Mouse (Mus musculus): ENCODE measurements around the gene Ctnnbip1. TPM values are rescaled to one million over a fixed set of nuclear protein-coding genes. Genes with fewer than 3 reads are reported as not detected.

Gene Ctnnbip1
- polyA plus RNA-seq, 1 experiment from 2014 or later, result 83.3 TPM

DNA sequence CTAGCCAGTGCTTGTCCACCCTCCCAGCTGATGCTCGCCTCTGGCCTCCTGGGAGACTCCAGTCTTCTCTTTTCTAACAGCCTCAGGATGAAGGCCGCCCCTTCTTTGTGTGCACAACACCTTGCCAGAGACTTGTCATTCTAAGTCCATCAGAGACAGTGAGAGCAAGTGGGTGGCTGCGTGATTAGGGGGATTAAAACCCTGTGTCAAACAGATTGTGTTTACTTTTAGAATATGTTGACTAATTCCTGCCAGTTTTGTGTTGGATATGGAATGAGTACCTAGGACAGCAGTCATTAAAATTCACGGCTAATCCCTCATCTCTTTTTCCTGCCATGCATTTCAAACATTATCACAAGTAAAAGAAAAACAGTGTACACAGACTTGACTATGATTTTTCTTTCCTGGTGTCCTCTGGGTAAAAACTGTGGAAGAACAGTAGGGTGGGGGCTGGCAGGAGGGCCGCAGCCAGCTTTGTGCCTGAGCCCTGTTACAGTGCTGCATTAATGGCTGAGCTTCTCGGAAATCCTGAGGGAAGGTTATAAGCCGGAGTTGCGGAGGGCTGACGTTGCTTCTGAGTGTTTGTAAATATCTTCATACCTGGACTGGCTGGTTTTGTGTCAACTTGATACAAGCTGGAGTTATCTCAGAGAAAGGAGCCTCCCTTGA, 77.0 kb downstream of the Ctnnbip1 start:
- WGBS, result 77% methylated on average over 9 of the region's 9 CpGs
- no peak for ATAC-seq (ENCODE audit: insufficient number of reproducible peaks, insufficient read depth, low FRiP score, low TSS enrichment)
- H3K27me3 ChIP-seq, result no peaks in the 10 kb centered on the region

DNA sequence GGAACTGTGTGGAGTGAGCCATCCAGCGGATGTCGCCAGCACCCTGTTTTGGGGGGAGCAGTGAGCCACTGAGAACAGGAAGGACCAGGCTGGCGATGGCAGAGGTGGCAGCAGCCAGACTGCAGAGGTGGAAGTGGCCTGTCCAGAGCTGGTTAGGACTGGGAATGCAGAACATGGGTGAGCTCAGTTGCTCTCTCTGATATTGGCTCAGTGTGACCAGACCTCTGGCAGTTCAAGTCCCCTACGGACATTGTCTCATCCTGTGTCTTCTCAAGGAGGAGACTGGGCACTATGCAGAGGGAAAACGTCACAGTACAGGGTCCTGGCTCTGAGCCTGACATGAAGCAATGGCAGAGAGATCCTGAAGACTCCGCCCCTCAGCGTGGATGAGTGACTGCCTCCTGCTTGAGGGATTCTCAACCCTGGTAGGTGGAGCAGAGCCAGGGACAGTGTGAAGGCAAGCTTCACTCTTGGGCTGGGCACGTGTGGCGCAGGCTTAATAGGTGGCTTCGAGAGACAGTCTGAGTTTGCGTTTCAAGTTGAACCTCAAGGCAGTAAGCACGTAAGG, 79.7 kb downstream of the Ctnnbip1 start:
- Histone ChIP-seq H3K4me3 (no peak overlapping the region), H3K9ac (no peak overlapping the region), H3K9me3 (no peaks in the 10 kb centered on the region), H3K27me3 (no peaks in the 10 kb centered on the region), H3K27ac (no peak overlapping the region), H3K36me3 (no peaks in the 10 kb centered on the region), H3K4me1 (peaks cover 10% of the 10 kb centered on the region; the same call in 1 of the 2 replicates), H3K4me2 (replicated peaks) (no peak overlapping the region)
- no peak for ATAC-seq (ENCODE audit: insufficient number of reproducible peaks, insufficient read depth, low FRiP score, low TSS enrichment)
- WGBS, result 76% methylated on average over 12 of the region's 12 CpGs

More for the DNA sequence above, 77.0 kb downstream of the Ctnnbip1 start:
- no peak overlapping the region for H3K4me2 ChIP-seq (replicated peaks)
- H3K9me3 ChIP-seq, result no peaks in the 10 kb centered on the region
- H3K9ac ChIP-seq, result no peak overlapping the region
- H3K36me3 ChIP-seq, result no peaks in the 10 kb centered on the region
- no peak overlapping the region for H3K4me3 ChIP-seq
- no peak overlapping the region for H3K27ac ChIP-seq
- H3K4me1 ChIP-seq, result 0 out of 2 replicates have a peak, but pooled peaks cover 4% of the 10 kb centered on the region

DNA sequence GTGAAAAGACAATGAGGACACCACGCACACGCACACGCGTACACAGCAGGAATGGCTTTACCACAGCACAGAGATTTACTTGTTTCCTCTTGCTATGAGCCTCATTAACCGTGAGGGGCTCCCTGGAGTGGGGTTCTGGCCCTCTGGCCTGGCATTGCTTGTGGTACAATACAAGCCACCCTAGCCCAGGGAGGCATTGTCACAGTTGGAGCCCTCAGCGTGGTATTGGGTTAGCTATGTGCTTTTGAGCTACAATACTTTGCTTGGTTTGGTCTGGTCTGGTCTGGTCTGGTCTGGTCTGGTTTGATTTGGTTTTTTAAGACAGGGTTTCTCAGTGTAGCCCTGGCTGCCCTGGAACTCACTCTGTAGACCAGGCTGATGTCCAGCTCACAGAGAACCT, 81.5 kb downstream of the Ctnnbip1 start:
- Histone ChIP-seq H3K27ac (no peak overlapping the region), H3K4me2 (replicated peaks) (no peak overlapping the region), H3K4me1 (peaks cover 10% of the 10 kb centered on the region; the same call in 1 of the 2 replicates), H3K9ac (no peak overlapping the region), H3K4me3 (no peak overlapping the region), H3K27me3 (no peaks in the 10 kb centered on the region), H3K36me3 (no peaks in the 10 kb centered on the region), H3K9me3 (no peaks in the 10 kb centered on the region)
- 90% methylated on average over 6 of the region's 6 CpGs for WGBS
- ATAC-seq (ENCODE audit: insufficient number of reproducible peaks, insufficient read depth, low FRiP score, low TSS enrichment), result no peak

DNA sequence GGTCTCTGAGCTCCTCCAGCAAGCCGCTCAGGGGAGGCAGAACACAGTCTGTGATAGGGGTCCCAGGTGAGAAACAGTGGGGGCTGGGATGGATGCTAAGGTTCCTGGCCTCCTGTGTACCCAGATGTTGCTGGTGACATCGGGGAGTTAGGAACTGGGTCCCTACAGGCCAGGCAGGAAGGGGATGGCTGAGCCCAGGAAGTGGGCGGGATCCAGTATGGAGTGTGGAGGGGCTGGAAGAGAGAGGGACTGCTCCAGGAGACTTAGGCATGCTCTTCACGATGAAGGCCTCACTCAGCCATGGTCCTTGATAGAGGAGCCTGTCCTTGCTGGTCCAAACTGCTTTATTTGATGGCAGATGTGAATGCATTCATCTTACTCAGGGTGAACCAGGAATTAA, 82.1 kb downstream of the Ctnnbip1 start:
- WGBS, result 89% methylated on average over 4 of the region's 4 CpGs
- Histone ChIP-seq H3K4me1 (peaks cover 10% of the 10 kb centered on the region; the same call in 1 of the 2 replicates), H3K4me3 (no peak overlapping the region), H3K27ac (no peak overlapping the region), H3K4me2 (replicated peaks) (no peak overlapping the region), H3K27me3 (no peaks in the 10 kb centered on the region), H3K9ac (no peak overlapping the region), H3K36me3 (no peaks in the 10 kb centered on the region), H3K9me3 (no peaks in the 10 kb centered on the region)
- ATAC-seq (ENCODE audit: insufficient number of reproducible peaks, insufficient read depth, low FRiP score, low TSS enrichment), result no peak

DNA sequence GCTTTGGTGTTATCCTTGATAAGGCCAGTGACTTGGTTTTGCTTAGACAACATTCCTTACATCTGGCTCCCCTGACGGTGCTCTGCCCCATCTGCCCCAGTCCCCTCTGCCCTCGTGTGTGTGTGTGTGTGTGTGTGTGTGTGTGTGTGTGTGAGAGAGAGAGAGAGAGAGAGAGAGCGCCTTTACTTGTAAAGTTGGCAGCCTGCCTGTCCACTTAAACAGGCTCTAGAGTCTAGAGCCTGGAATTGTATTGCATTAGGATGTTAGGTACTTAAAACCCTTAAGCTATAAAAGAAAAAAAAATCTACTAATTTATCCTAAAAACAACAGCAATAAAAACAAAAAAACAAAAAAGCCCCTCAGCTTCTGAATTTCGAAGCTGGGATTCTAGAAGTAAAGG, 83.4 kb downstream of the Ctnnbip1 start:
- no peak for ATAC-seq (ENCODE audit: insufficient number of reproducible peaks, insufficient read depth, low FRiP score, low TSS enrichment)
- no peak overlapping the region; the same call in 1 of the 2 replicates for H3K27ac ChIP-seq
- H3K9ac ChIP-seq, result no peak overlapping the region
- H3K4me3 ChIP-seq, result no peak overlapping the region
- H3K27me3 ChIP-seq, result no peaks in the 10 kb centered on the region
- H3K36me3 ChIP-seq, result no peaks in the 10 kb centered on the region
- H3K9me3 ChIP-seq, result no peaks in the 10 kb centered on the region
- peaks cover 13% of the 10 kb centered on the region; the same call in 1 of the 2 replicates for H3K4me1 ChIP-seq
- H3K4me2 ChIP-seq (replicated peaks), result no peak overlapping the region
- 45% methylated on average over 4 of the region's 4 CpGs for WGBS

DNA sequence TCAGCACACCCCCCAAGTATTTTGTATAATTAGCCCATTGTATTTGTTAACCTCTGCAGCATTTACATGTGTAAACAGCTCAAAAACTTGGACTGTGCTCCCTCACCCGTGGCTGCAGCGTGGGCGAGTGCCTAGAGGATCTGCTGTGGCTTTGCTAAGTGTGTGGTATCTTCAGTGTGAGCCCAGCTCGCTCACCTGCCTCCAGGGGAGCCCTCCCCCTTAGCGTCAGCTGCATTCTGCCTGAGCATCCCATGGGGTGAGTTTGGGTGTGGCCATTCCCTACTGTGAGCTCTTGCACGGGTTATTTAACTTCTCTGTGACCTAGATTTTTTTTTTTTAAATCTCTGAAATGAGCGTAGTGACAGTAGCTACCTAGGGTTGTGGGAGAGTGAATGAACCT, 84.2 kb downstream of the Ctnnbip1 start:
- ATAC-seq (ENCODE audit: insufficient number of reproducible peaks, insufficient read depth, low FRiP score, low TSS enrichment), result no peak
- Histone ChIP-seq H3K36me3 (no peaks in the 10 kb centered on the region), H3K4me1 (peaks cover 17% of the 10 kb centered on the region), H3K27me3 (no peaks in the 10 kb centered on the region), H3K9me3 (no peaks in the 10 kb centered on the region), H3K4me3 (no peak overlapping the region), H3K9ac (no peak overlapping the region), H3K4me2 (replicated peaks) (no peak overlapping the region), H3K27ac (no peak overlapping the region)
- WGBS, result 49% methylated on average over 7 of the region's 7 CpGs

DNA sequence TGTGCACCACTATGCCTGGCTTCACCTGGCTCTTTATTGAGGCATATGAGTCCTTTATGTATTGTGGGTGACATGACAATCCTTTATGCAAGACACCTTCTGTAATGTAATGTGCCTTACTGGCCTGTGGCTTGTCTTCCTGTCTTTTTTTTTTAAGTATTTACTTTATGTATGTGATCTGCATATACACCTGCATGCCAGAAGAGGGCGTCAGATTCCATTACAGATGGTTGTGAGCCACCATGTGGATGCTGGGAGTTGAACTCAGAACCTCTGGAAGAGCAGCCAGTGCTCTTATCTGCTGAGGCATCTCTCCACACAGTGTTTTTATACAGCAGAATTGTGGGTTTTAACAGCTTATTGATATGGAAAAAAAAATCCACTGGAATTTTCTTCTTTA, 85.8 kb downstream of the Ctnnbip1 start:
- ATAC-seq (ENCODE audit: insufficient number of reproducible peaks, insufficient read depth, low FRiP score, low TSS enrichment), result no peak
- Histone ChIP-seq H3K4me1 (peaks cover 31% of the 10 kb centered on the region), H3K27ac (no peak overlapping the region), H3K9ac (no peak overlapping the region), H3K4me2 (replicated peaks) (no peak overlapping the region), H3K27me3 (no peaks in the 10 kb centered on the region), H3K36me3 (no peaks in the 10 kb centered on the region), H3K9me3 (no peaks in the 10 kb centered on the region), H3K4me3 (no peak overlapping the region)
- WGBS, result 72% methylated on average over 1 of the region's 1 CpGs

DNA sequence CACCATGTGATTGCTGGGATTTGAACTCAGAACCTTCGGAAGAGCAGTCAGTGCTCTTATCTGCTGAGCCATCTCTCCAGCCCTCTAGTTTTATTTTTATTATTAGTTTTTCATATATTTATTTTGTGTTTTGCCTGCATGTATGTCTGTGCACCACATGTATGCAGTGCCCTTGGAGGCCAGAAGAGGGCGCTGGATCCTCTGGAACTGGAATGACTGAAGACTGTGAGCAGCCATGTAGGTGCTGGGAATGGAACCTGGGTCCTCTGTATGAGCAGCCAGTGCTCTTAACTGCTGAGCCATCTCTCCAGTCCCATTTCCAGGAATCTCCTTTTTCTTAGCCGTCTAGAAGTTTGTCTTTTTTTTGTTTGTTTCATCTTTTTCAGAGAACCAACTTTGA, 86.5 kb downstream of the Ctnnbip1 start:
- WGBS, result 79% methylated on average over 3 of the region's 3 CpGs
- Histone ChIP-seq H3K4me2 (replicated peaks) (no peak overlapping the region), H3K4me3 (no peak overlapping the region), H3K9ac (no peak overlapping the region), H3K36me3 (no peaks in the 10 kb centered on the region), H3K9me3 (no peaks in the 10 kb centered on the region), H3K27me3 (no peaks in the 10 kb centered on the region), H3K27ac (no peak overlapping the region), H3K4me1 (peaks cover 37% of the 10 kb centered on the region)
- ATAC-seq (ENCODE audit: insufficient number of reproducible peaks, insufficient read depth, low FRiP score, low TSS enrichment), result no peak

DNA sequence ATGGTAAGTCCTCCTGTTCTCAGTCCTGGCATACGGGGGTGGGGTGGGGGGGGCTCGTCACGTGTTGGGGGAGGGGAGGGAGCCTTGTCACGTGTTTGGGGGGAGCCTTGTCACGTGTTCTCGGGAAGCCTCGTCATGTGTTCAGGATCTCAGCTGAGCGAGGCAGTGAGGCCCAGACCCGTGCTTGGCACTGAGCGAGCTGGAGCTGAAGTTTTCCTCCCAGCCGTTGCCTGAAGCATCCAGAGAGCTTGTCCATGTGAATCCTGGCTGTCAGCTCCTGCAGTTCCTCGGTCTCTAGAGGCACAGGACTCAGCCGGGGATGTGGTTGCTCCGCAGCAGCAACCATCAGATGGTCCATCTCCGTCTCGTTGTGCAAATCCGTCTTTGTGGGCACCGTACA, 88.0 kb downstream of the Ctnnbip1 start:
- H3K4me3 ChIP-seq, result no peak overlapping the region
- no peak for ATAC-seq (ENCODE audit: insufficient number of reproducible peaks, insufficient read depth, low FRiP score, low TSS enrichment)
- no peaks in the 10 kb centered on the region for H3K36me3 ChIP-seq
- H3K9me3 ChIP-seq, result no peaks in the 10 kb centered on the region
- no peaks in the 10 kb centered on the region for H3K27me3 ChIP-seq
- no peak overlapping the region for H3K4me2 ChIP-seq (replicated peaks)
- H3K4me1 ChIP-seq, result peaks cover 36% of the 10 kb centered on the region
- no peak overlapping the region for H3K9ac ChIP-seq
- no peak overlapping the region for H3K27ac ChIP-seq
- 77% methylated on average over 18 of the region's 18 CpGs for WGBS

DNA sequence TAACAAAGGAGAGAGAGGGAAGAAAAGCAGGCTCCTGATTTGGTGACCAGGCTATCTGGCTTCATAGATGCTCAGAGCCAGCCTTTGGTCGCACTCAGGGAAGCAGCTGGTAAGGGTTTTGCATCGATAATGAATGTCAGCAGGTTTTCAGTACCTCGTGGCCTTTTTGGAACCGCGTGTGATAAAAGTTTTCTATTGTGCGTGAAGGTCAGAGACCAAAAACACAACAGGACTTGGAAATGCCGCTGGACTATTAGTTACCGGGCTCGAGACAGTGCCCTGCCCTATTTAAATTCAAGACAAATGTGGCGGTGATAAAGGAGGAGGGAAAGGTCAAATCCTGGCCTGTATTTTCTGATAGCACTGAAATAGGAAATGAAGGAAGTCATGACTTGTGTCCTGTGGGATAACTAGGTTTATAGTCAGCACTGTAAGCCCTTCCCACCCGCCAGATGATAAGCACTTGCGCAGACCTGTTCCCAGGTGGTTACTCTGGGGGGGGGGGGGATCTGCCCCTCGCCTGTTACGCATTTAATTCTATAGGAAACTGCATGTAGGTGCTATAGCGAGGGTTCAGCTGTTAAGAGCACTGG, 88.8 kb downstream of the Ctnnbip1 start:
- no peak for ATAC-seq (ENCODE audit: insufficient number of reproducible peaks, insufficient read depth, low FRiP score, low TSS enrichment)

DNA sequence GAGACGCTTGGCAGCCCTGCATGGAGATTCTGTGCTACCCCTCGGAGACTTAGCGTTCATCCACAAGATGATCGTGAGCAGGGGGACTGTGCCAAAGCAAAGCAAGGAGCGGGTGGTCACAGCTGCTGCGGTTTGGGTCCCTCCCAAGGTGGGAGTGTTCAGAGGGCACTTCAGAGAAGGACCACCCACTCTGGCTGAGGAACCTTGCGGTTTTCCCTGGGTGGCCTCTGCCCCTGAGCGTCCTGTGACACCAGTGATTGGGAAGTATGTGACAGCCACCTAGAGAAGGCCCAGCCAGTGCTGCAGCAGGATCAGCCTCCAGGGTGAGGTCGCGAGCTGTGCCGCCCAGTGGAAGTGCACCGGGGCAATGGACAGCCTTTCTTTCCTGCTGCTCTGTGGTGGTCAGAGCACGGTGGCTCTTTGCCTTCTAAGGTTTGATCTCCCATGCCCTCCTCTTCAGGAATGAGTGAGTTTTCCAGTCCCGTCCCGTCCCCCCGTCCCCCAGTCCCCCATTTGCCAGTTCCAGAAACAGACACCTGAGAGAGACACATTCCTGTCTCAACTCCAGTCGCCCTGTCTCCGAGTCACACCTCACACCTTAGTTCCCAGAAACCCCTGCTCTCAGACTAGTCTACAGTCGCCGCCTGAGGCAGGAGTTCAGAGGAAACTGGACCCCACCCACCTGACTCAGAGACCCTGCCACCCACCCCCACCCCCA, 89.7 kb downstream of the Ctnnbip1 start:
- Histone ChIP-seq H3K4me3 (no peak overlapping the region), H3K36me3 (no peaks in the 10 kb centered on the region), H3K27ac (no peak overlapping the region), H3K9ac (0 out of 2 replicates have a peak overlapping the region, but pooled peaks have one; percentile 7), H3K27me3 (no peaks in the 10 kb centered on the region), H3K4me1 (peaks cover 28% of the 10 kb centered on the region), H3K9me3 (no peaks in the 10 kb centered on the region), H3K4me2 (replicated peaks) (0 out of 2 replicates have a peak overlapping the region, but pooled peaks have one; percentile 5)
- 60% methylated on average over 20 of the region's 20 CpGs for WGBS
- peak; percentile 44; the same call in 1 of the 2 replicates for ATAC-seq (ENCODE audit: insufficient number of reproducible peaks, insufficient read depth, low FRiP score, low TSS enrichment)

More for the DNA sequence above, 88.8 kb downstream of the Ctnnbip1 start:
- no peak overlapping the region for H3K4me2 ChIP-seq (replicated peaks)
- no peak overlapping the region for H3K4me3 ChIP-seq
- H3K27me3 ChIP-seq, result no peaks in the 10 kb centered on the region
- no peak overlapping the region for H3K9ac ChIP-seq
- H3K4me1 ChIP-seq, result peaks cover 32% of the 10 kb centered on the region
- no peaks in the 10 kb centered on the region for H3K9me3 ChIP-seq
- WGBS, result 50% methylated on average over 15 of the region's 15 CpGs
- no peaks in the 10 kb centered on the region for H3K36me3 ChIP-seq
- H3K27ac ChIP-seq, result no peak overlapping the region
